ENCODE assay signal across 8 mouse cellular contexts in genomic region chr1:134078802-134079476, GRCm38 (mm10). TPM values are rescaled to one million over a fixed set of nuclear protein-coding genes. Genes with fewer than 3 reads are reported as not detected.
DNase-seq lines count a peak whose midpoint lies in the region; ATAC-seq lines count a peak whose summit lies in the region.

Btg2 (minus strand) TSS chr1:134079120.

- H3K27ac ChIP-seq in hindbrain, embryonic 12.5 days = peak within 1 kb of the TSS; percentile 79

- no peaks in the 10 kb centered on the region for H3K9me3 ChIP-seq in hindbrain, embryonic 12.5 days (replicated peaks)

- peak; percentile 94 for ATAC-seq in hindbrain, embryonic 12.5 days (ENCODE audit: low FRiP score)

- H3K27me3 ChIP-seq in hindbrain, embryonic 12.5 days = no peaks in the 10 kb centered on the region

- peak within 1 kb of the TSS; percentile 74 for H3K9ac ChIP-seq in hindbrain, embryonic 12.5 days

- H3K4me1 ChIP-seq in hindbrain, embryonic 12.5 days = peaks cover 62% of the 10 kb centered on the region

- H3K36me3 ChIP-seq in hindbrain, embryonic 12.5 days = peaks cover 13% of the 10 kb centered on the region

- peak within 1 kb of the TSS; percentile 71 for H3K4me3 ChIP-seq in hindbrain, embryonic 12.5 days

- peak; percentile 100 for DNase-seq in Muller cell, postnatal 12 days (ENCODE audit: inconsistent ontology term)
- DNase-seq in cerebellum, adult 9-11 months = peak; percentile 99
- peak; percentile 92 to 95 for DNase-seq in frontal cortex, postnatal 10 days (ENCODE audit: low spot score in 2 of 2)
- DNase-seq in layer of hippocampus, postnatal 25 days (ENCODE audit: extremely low spot score in 1 of 2, low spot score in 1 of 2) = peak; percentile 86 to 87
- peak; percentile 97 for DNase-seq in lung, postnatal 25 days (ENCODE audit: low spot score)
- peak; percentile 97 for DNase-seq in retina, embryonic 14.5 days (ENCODE audit: low spot score)
- peak; percentile 97 for DNase-seq in thymus, postnatal 4 days

- WGBS in hindbrain, embryonic 12.5 days = under 1% methylated on average over 51 of the region's 62 CpGs

- H3K4me2 ChIP-seq in hindbrain, embryonic 12.5 days (replicated peaks) = peak within 1 kb of the TSS; percentile 67

RNA-seq across cellular contexts. Expression of gene Btg2, which starts in this region (rescaled TPM):
- polyA plus RNA-seq in hindbrain, embryonic 12.5 days (2016; fragmentation: Nextera tagmentation; extraction: Ambion mirVana) = 90.4 and 105 TPM in 2 replicates
- total RNA-seq in layer of hippocampus, postnatal 25 days (2021) = 10 to 100 TPM; 17.0 to 18.1 TPM

Comparison
In these comparisons a context has a peak if more than half of its experiments do, and no peak if none do; other contexts are left out.
1. Peak in every context shown above with its lines: DNase-seq, ATAC-seq, H3K4me3 ChIP-seq and H3K27ac ChIP-seq.